Mouse (Mus musculus): ENCODE measurements around the gene Mpv17. TPM values are rescaled to one million over a fixed set of nuclear protein-coding genes. Genes with fewer than 3 reads are reported as not detected.

The Mpv17 gene
- polyA plus RNA-seq, 1 experiment from 2014 or later, result 59.0 TPM

DNA sequence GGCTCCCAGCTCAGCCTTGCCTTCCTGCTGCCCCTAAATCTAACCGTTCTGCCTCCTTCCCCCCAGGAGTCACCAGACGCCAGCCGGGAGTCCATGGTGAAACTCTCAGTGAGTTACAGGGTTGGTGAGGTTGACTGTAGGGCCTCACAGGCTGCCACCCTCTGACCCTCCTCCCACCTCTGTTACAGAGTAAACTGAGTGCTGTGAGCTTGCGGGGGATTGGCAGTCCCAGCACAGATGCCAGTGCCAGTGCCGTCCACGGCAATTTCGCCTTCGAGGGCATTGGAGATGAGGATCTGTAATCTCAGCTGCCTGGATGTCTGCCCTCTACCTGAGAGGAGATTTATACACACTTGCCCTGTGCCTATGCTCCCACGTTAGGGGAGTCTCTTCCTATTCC is 44.1 kb upstream of the Mpv17 start:
- H3K4me1 ChIP-seq (replicated peaks; ENCODE audit: control insufficient read depth, insufficient read depth, low read length), result peaks cover 20% of the 10 kb centered on the region
- H3K4me2 ChIP-seq (ENCODE audit: low read depth, low read length), result no peak overlapping the region
- no peak overlapping the region for H3K4me3 ChIP-seq (ENCODE audit: low read length)
- H3K36me3 ChIP-seq (ENCODE audit: control insufficient read depth, insufficient read depth, low read length), result peaks cover 64% of the 10 kb centered on the region
- peaks cover 4% of the 10 kb centered on the region for H3K9me3 ChIP-seq (ENCODE audit: control insufficient read depth, low read length)
- 82% methylated on average over 9 of the region's 9 CpGs for WGBS
- H3K9ac ChIP-seq (ENCODE audit: low read length), result no peak overlapping the region
- no peaks in the 10 kb centered on the region for H3K27me3 ChIP-seq (ENCODE audit: control insufficient read depth, insufficient read depth, low read depth, low read length)
- H3K27ac ChIP-seq (ENCODE audit: low read length), result no peak overlapping the region
- no peak for ATAC-seq (ENCODE audit: low read depth)

DNA sequence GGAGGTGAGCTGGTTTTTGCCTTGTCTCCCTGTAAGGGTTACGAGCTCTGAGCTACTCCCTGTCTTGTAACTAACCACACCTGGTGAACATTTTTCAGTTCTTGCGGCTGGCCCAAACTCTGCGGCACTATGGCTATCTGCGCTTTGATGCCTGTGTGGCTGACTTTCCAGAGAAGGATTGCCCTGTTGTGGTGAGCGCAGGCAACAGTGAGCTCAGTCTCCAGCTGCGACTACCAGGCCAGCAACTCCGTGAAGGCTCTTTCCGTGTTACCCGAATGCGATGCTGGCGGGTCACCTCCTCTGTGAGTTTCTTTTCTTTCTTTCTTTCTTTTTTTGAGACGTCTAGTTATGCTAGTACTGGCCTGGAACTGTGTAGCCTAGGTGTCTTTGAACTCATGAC is 43.0 kb upstream of the Mpv17 start:
- WGBS, result 92% methylated on average over 12 of the region's 12 CpGs
- Histone ChIP-seq H3K4me3 (ENCODE audit: low read length) (no peak overlapping the region), H3K27me3 (ENCODE audit: control insufficient read depth, insufficient read depth, low read depth, low read length) (no peaks in the 10 kb centered on the region), H3K36me3 (ENCODE audit: control insufficient read depth, insufficient read depth, low read length) (peaks cover 60% of the 10 kb centered on the region), H3K4me1 (replicated peaks; ENCODE audit: control insufficient read depth, insufficient read depth, low read length) (peaks cover 16% of the 10 kb centered on the region), H3K27ac (ENCODE audit: low read length) (no peak overlapping the region), H3K4me2 (ENCODE audit: low read depth, low read length) (no peak overlapping the region), H3K9ac (ENCODE audit: low read length) (no peak overlapping the region), H3K9me3 (ENCODE audit: control insufficient read depth, low read length) (peaks cover 4% of the 10 kb centered on the region)
- ATAC-seq (ENCODE audit: low read depth), result no peak

DNA sequence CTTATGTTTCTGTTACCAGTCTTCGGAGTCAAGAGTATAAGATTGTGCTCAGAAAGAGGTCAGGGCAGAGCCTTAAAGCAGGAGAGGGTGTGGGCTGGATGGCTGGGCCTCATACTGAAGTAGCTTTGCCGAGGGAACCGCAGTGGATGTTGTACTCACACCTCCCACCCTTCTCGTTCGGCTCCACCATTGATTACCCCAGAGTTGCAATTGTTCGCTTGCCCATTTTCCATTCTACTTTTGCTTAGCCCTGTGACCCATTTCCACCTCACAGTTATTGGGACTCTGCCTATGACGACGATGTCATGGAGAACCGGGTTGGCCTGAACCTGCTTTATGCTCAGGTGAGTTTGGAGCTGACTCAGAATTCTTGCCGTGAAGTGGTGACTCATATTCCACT is 42.2 kb upstream of the Mpv17 start:
- no peak overlapping the region for H3K4me3 ChIP-seq (ENCODE audit: low read length)
- H3K36me3 ChIP-seq (ENCODE audit: control insufficient read depth, insufficient read depth, low read length), result peaks cover 60% of the 10 kb centered on the region
- H3K9ac ChIP-seq (ENCODE audit: low read length), result no peak overlapping the region
- H3K4me1 ChIP-seq (replicated peaks; ENCODE audit: control insufficient read depth, insufficient read depth, low read length), result peaks cover 21% of the 10 kb centered on the region
- 91% methylated on average over 10 of the region's 10 CpGs for WGBS
- H3K27ac ChIP-seq (ENCODE audit: low read length), result no peak overlapping the region
- H3K9me3 ChIP-seq (ENCODE audit: control insufficient read depth, low read length), result peaks cover 4% of the 10 kb centered on the region
- H3K27me3 ChIP-seq (ENCODE audit: control insufficient read depth, insufficient read depth, low read depth, low read length), result no peaks in the 10 kb centered on the region
- no peak for ATAC-seq (ENCODE audit: low read depth)
- no peak overlapping the region for H3K4me2 ChIP-seq (ENCODE audit: low read depth, low read length)

DNA sequence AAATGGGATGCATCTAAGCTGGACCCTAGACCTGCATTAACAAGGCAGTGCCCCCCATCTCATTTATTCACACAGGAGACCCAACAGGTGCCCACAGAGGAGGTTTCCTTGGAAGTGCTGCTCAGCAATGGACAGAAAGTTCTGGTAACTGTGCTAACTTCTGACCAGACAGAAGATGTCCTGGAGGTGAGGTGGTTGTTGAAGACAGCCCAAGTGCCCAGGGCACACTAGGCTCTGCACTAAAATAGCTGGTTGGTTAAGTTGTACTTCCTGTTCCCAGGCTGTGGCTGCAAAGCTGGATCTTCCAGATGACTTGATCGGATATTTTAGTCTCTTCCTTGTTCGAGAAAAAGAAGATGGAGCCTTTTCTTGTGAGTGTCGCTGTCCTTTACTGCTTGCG is 41.6 kb upstream of the Mpv17 start:
- Histone ChIP-seq H3K4me1 (replicated peaks; ENCODE audit: control insufficient read depth, insufficient read depth, low read length) (peaks cover 18% of the 10 kb centered on the region), H3K4me3 (ENCODE audit: low read length) (no peak overlapping the region), H3K9ac (ENCODE audit: low read length) (no peak overlapping the region), H3K27ac (ENCODE audit: low read length) (no peak overlapping the region), H3K36me3 (ENCODE audit: control insufficient read depth, insufficient read depth, low read length) (peaks cover 61% of the 10 kb centered on the region), H3K27me3 (ENCODE audit: control insufficient read depth, insufficient read depth, low read depth, low read length) (no peaks in the 10 kb centered on the region), H3K9me3 (ENCODE audit: control insufficient read depth, low read length) (peaks cover 4% of the 10 kb centered on the region), H3K4me2 (ENCODE audit: low read depth, low read length) (no peak overlapping the region)
- WGBS, result 87% methylated on average over 4 of the region's 4 CpGs
- no peak for ATAC-seq (ENCODE audit: low read depth)

DNA sequence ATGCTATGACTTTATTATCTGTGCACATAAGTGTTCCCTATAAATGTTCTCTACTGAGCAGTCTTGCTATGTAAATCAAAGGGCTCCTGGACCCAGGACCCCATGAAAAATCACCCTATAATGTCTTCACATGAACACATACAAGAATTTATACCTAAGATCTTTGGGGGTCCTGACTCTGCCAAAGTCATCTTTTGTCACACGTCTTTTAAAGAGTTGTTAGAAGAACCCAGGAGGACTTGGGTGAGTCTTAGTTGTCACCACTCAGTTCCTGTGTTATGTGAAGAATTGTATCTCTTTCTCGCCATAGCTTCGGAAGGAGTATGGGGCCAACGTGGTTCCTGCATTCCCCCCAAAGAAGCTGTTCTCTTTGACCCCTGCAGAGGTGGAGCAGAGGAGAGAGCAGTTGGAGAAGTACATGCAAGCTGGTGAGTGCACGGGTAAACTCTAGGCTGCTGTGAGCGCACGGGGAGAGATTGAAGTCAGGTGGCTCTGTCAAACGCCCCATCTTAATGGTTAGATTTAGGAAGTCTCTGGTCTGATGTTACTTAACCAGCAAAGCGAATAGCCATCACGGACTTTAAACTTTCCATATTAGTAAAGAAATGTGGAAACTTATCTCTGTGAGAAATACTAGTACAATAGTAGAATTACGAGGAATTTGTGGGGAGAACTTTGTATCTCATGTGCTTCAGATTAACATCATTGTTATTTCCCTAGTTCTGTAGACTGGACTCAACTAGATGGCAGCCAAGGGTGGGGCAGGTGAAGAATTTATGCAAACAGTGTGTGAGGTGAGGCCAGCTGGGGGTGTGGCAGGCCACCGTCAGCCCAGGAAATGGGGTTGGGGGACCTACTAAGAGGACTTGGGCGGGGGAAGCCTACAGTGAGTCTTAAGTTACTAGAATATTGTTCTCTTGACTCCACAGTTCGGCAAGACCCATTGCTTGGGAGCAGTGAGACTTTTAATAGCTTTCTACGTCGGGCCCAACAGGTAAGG is 40.7 kb upstream of the Mpv17 start:
- no peaks in the 10 kb centered on the region for H3K9me3 ChIP-seq (ENCODE audit: control insufficient read depth, low read length)
- peak overlapping the region; percentile 93; the same call in 1 of the 2 replicates for H3K9ac ChIP-seq (ENCODE audit: low read length)
- H3K4me1 ChIP-seq (replicated peaks; ENCODE audit: control insufficient read depth, insufficient read depth, low read length), result peaks cover 15% of the 10 kb centered on the region
- H3K27me3 ChIP-seq (ENCODE audit: control insufficient read depth, insufficient read depth, low read depth, low read length), result no peaks in the 10 kb centered on the region
- H3K4me2 ChIP-seq (ENCODE audit: low read depth, low read length), result peak overlapping the region; percentile 89
- peak overlapping the region; percentile 99 for H3K4me3 ChIP-seq (ENCODE audit: low read length)
- no peak for ATAC-seq (ENCODE audit: low read depth)
- peaks cover 62% of the 10 kb centered on the region for H3K36me3 ChIP-seq (ENCODE audit: control insufficient read depth, insufficient read depth, low read length)
- WGBS, result 88% methylated on average over 16 of the region's 16 CpGs
- no peak overlapping the region for H3K27ac ChIP-seq (ENCODE audit: low read length)

DNA sequence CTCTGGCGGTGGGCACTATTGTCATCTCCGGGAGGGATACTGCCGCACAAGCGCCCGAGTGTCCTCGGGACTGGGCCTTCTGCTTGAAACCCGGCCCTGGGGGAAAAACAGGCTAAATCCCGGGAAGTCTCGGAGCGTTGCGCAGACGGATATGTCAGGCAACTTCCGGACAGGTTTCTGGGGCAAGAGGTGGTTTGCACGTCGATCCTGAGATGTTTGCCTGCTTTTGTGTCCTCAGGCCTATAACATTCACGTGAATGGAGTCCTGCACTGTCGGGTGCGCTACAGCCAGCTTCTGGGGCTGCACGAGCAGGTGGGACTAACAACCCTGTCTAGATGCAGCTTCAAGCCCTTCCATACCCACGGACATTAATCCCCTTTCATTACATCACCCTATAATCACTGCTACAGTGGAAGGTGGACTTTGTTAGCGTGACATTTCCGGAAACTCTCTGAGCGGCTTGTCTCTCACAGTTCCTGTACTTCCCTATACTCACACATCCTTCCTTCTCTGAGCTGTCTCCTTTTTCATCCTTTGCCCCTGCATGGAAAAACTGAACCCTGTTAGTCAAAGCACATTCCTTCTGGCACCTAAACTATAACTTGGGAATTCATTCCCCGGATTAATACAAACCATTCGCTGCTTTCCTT is 39.7 kb upstream of the Mpv17 start:
- peak overlapping the region; percentile 89 for H3K4me2 ChIP-seq (ENCODE audit: low read depth, low read length)
- H3K27ac ChIP-seq (ENCODE audit: low read length), result peak overlapping the region; percentile 88
- ATAC-seq (ENCODE audit: low read depth), result no peak
- no peaks in the 10 kb centered on the region for H3K27me3 ChIP-seq (ENCODE audit: control insufficient read depth, insufficient read depth, low read depth, low read length)
- peak overlapping the region; percentile 99 for H3K4me3 ChIP-seq (ENCODE audit: low read length)
- peaks cover 15% of the 10 kb centered on the region for H3K4me1 ChIP-seq (replicated peaks; ENCODE audit: control insufficient read depth, insufficient read depth, low read length)
- no peaks in the 10 kb centered on the region for H3K9me3 ChIP-seq (ENCODE audit: control insufficient read depth, low read length)
- 8% methylated on average over 25 of the region's 25 CpGs for WGBS
- peak overlapping the region; percentile 93 for H3K9ac ChIP-seq (ENCODE audit: low read length)
- H3K36me3 ChIP-seq (ENCODE audit: control insufficient read depth, insufficient read depth, low read length), result peaks cover 59% of the 10 kb centered on the region

DNA sequence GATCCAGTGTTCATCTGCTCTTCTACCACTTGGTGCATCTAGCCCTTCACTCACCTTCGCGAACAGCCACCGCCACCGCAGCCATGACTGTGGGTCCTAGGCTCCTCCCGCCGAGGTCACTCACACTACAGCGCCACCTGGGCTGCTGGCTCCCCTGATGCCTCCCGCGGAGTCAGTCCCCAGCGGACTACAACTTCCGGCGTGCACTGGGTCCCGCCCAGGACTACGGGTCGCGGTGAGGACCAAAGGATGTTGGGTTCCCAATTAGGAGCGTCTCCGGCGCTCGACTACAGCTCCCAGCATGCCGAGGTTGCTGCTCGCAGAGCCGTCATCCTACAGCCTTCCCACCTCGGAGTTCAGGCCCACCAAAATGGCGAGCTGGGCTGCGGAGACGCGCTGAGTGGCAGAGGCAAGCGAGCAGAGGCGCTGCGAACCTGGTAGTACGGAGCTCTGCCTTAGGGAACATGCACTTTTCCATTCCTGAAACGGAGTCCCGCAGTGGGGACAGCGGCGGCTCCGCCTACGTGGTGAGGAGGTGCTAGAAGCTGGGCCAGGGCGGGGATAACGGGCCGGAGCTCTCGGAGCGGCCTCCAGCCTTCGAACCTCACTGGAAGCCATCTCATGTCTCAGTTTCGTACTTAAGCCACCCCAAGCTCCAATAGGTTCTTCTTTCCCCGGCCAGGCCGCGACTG is 39.0 kb upstream of the Mpv17 start, which contains the start of the genes Snx17 and Eif2b4:
Snx17 (plus strand) TSS at position 289 of the 692 bp plus-strand sequence.
Eif2b4 (minus strand) TSS at position 492 of the 692 bp plus-strand sequence.
- peak within 1 kb of the TSS; percentile 89 for H3K4me2 ChIP-seq (ENCODE audit: low read depth, low read length)
- peaks cover 15% of the 10 kb centered on the region for H3K4me1 ChIP-seq (replicated peaks; ENCODE audit: control insufficient read depth, insufficient read depth, low read length)
- under 1% methylated on average over 48 of the region's 48 CpGs for WGBS
- H3K9ac ChIP-seq (ENCODE audit: low read length), result peak within 1 kb of the TSS; percentile 93
- peak; percentile 99 for ATAC-seq (ENCODE audit: low read depth)
- H3K4me3 ChIP-seq (ENCODE audit: low read length), result peak within 1 kb of the TSS; percentile 99
- no peaks in the 10 kb centered on the region for H3K27me3 ChIP-seq (ENCODE audit: control insufficient read depth, insufficient read depth, low read depth, low read length)
- H3K36me3 ChIP-seq (ENCODE audit: control insufficient read depth, insufficient read depth, low read length), result peaks cover 60% of the 10 kb centered on the region
- no peaks in the 10 kb centered on the region for H3K9me3 ChIP-seq (ENCODE audit: control insufficient read depth, low read length)
- H3K27ac ChIP-seq (ENCODE audit: low read length), result peak within 1 kb of the TSS; percentile 94

DNA sequence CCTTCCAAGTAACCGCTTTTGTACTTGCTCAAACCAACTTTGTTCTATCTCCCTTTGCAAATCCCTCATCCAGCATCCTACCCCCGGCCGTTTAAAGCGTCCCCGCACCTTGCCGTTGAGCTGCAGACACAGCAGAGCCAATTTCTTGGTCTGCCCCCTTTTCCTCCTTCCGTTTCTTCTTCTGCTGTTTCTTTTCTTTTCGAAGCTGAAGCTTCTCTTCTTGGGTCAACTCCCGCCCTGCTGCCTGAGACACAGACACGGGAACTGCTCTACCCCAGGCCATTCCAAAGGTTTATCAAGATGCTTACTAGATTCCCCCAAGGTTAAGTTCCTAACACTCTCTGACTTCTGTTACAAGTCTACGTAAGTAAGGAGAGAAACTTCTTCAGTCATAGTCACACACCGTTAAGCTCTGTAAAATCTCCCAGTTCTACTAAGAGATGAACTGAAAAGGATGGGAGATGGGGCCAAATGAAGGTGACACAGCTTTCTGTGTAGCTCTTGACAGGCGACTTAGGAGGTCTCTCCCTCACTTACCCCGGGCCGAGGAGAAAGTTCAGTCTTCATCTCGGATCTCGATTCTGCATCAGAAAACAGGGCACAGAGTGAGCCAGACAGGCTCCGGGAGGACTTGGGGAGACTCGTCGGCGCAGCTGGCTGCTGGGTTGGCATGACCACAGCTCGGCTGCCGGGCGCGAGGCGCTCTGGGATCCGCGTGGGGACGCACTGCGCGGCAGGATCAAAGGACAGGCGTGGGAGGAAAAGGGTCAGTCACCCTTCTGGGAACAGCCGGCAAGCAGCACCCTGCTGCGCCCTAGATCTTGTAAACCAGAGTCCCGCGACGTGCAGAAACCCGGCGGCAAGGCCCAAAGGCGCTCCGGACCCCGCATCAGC is 38.2 kb upstream of the Mpv17 start:
- peaks cover 60% of the 10 kb centered on the region for H3K36me3 ChIP-seq (ENCODE audit: control insufficient read depth, insufficient read depth, low read length)
- peak; percentile 62 for ATAC-seq (ENCODE audit: low read depth)
- WGBS, result 10% methylated on average over 42 of the region's 42 CpGs
- peak overlapping the region; percentile 94 for H3K27ac ChIP-seq (ENCODE audit: low read length)
- peaks cover 15% of the 10 kb centered on the region for H3K4me1 ChIP-seq (replicated peaks; ENCODE audit: control insufficient read depth, insufficient read depth, low read length)
- H3K9ac ChIP-seq (ENCODE audit: low read length), result peak overlapping the region; percentile 93
- no peaks in the 10 kb centered on the region for H3K27me3 ChIP-seq (ENCODE audit: control insufficient read depth, insufficient read depth, low read depth, low read length)
- H3K9me3 ChIP-seq (ENCODE audit: control insufficient read depth, low read length), result no peaks in the 10 kb centered on the region
- peak overlapping the region; percentile 99 for H3K4me3 ChIP-seq (ENCODE audit: low read length)
- H3K4me2 ChIP-seq (ENCODE audit: low read depth, low read length), result peak overlapping the region; percentile 72
